Mouse (Mus musculus): ENCODE results near the gene Tex30. TPM values are rescaled to one million over a fixed set of nuclear protein-coding genes. Genes with fewer than 3 reads are reported as not detected.

Tex30 gene
- total and polyA plus RNA-seq, 3 experiments: 1.2 to 11.5 (median 9.3) TPM

DNA sequence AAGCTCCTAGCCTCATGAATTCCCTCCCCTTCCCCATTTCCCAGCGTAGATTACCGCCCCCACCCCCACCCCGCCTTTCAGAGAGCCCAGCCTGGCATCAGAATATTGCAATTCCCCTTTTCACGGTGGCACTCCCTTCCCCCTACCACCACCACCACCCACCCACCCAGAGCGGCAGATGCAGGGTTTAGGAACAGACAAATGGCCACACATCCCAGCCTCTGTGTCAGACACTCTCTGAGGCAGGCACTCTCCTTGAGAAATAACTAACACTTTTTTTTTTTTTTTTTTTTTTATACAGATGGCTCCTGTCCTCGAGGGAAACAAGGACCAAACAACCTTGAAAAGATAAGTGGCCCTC lies 59.7 kb downstream of the Tex30 start:
- no peak for DNase-seq

- peak; percentile 59 for DNase-seq
These were observed 60.3 kb downstream of the Tex30 start for GRCm38 (mm10) chr1:44041797-44042554.

Other genes with a start within 250 kb of the Tex30 start
- 10 to 100 TPM; 44.3 to 45.1 TPM for gene Tpp2, start 168.8 kb downstream of the Tex30 start, total RNA-seq (2021)
- gene Tpp2, start 168.8 kb downstream of the Tex30 start, polyA plus RNA-seq (2012; rRNA removed): 4.9 and 6.3 TPM in 2 replicates
- gene Mettl21c, start 82.4 kb downstream of the Tex30 start, total RNA-seq (2021): not detected
- 0.04 TPM in 1 of 2 replicates, not detected in the other for gene Mettl21c, start 82.4 kb downstream of the Tex30 start, polyA plus RNA-seq (2012; rRNA removed)
- under 1 TPM in 1 of 2 experiments, not detected in 1; 0.12 TPM for gene Gm8251, start 40.5 kb downstream of the Tex30 start, total RNA-seq (2021)
- not detected in 2 replicates for gene Gm8251, start 40.5 kb downstream of the Tex30 start, polyA plus RNA-seq (2012; rRNA removed)
- 10 to 100 TPM; 15.3 to 17.9 TPM for gene Kdelc1, start 16.4 kb upstream of the Tex30 start, total RNA-seq (2021)
- gene Kdelc1, start 16.4 kb upstream of the Tex30 start, polyA plus RNA-seq (2012; rRNA removed): 23.2 and 31.7 TPM in 2 replicates
- gene Bivm, start 16.5 kb upstream of the Tex30 start, total RNA-seq (2021): 10 to 100 TPM; 13.3 to 19.4 TPM
- 3.4 and 9.2 TPM in 2 replicates for gene Bivm, start 16.5 kb upstream of the Tex30 start, polyA plus RNA-seq (2012; rRNA removed)
- gene Ercc5, start 45.3 kb upstream of the Tex30 start, total RNA-seq (2021): 10 to 100 TPM; 17.5 to 23.9 TPM
- 2.6 and 3.5 TPM in 2 replicates for gene Ercc5, start 45.3 kb upstream of the Tex30 start, polyA plus RNA-seq (2012; rRNA removed)
- gene Mettl21e, start 116.5 kb upstream of the Tex30 start, total RNA-seq (2021): not detected
- gene Mettl21e, start 116.5 kb upstream of the Tex30 start, polyA plus RNA-seq (2012; rRNA removed): not detected in 2 replicates

All from adrenal gland, adult 2 months (tissue).